Mouse (Mus musculus): ENCODE results near the gene Taf3. TPM values are rescaled to one million over a fixed set of nuclear protein-coding genes. Genes with fewer than 3 reads are reported as not detected.

Gene Taf3
- polyA plus RNA-seq, 1 experiment from 2014 or later, result 9.4 TPM

Other genes starting within 250 kb of the Taf3 start
- gene 4930412O13Rik, start 167.3 kb downstream of the Taf3 start, polyA plus RNA-seq (2014; fragmentation: Nextera tagmentation; extraction: Ambion mirVana), result 0.57 TPM in 1 of 2 replicates, not detected in the other
- not detected in 2 replicates for gene 9230102O04Rik, start 159.1 kb downstream of the Taf3 start, polyA plus RNA-seq (2014; fragmentation: Nextera tagmentation; extraction: Ambion mirVana)
- gene Gata3, start 158.6 kb downstream of the Taf3 start, polyA plus RNA-seq (2014; fragmentation: Nextera tagmentation; extraction: Ambion mirVana), result 2.4 and 3.1 TPM in 2 replicates
- 1,497 and 1,517 TPM in 2 replicates for gene Atp5c1, start 31.9 kb upstream of the Taf3 start, polyA plus RNA-seq (2014; fragmentation: Nextera tagmentation; extraction: Ambion mirVana)
- 17.8 and 18.5 TPM in 2 replicates for gene Kin, start 32.0 kb upstream of the Taf3 start, polyA plus RNA-seq (2014; fragmentation: Nextera tagmentation; extraction: Ambion mirVana)
- gene Itih2, start 82.8 kb upstream of the Taf3 start, polyA plus RNA-seq (2014; fragmentation: Nextera tagmentation; extraction: Ambion mirVana), result 0.20 and 0.28 TPM in 2 replicates
- gene Itih5, start 105.0 kb upstream of the Taf3 start, polyA plus RNA-seq (2014; fragmentation: Nextera tagmentation; extraction: Ambion mirVana), result 5.8 and 6.1 TPM in 2 replicates

Data from heart, embryonic 14.5 days (tissue).